Comparison of ENCODE assay signal across 20 mouse cellular contexts in genomic region chr11:77381174-77381573, GRCm38 (mm10).
"Had no signal": no experiment of that assay in that cellular context is flagged by ENCODE, and none has a peak within 500 bp of the region (broad histone marks: within the 10 kb centered on the region; RNA-seq: fewer than 3 reads in every experiment).

No protein-coding gene starts in this region.

- H3K36me3 ChIP-seq: limb, embryonic 10.5 days; limb, embryonic 13.5 days; liver, embryonic 12.5 days; liver, embryonic 15.5 days; midbrain, embryonic 10.5 days; midbrain, embryonic 13.5 days; neural tube, embryonic 13.5 days had no signal

- H3K9ac ChIP-seq: limb, embryonic 13.5 days; liver, embryonic 12.5 days; liver, embryonic 15.5 days; midbrain, embryonic 13.5 days; neural tube, embryonic 13.5 days had no signal

- DNase-seq: kidney, adult 18-20 months; kidney, adult 9 months; kidney, postnatal 25 days; layer of hippocampus, adult 9-11 months; liver; retina, postnatal 1 day; thymus, adult 18-20 months; thymus, postnatal 36 days had no signal

- H3K4me2 ChIP-seq: limb, embryonic 13.5 days; liver, embryonic 12.5 days; liver, embryonic 15.5 days; midbrain, embryonic 13.5 days; neural tube, embryonic 13.5 days had no signal

- H3K9me3 ChIP-seq: limb, embryonic 10.5 days; limb, embryonic 13.5 days; liver, embryonic 12.5 days; liver, embryonic 15.5 days; megakaryocyte, embryonic 14.5 days; midbrain, embryonic 10.5 days; midbrain, embryonic 13.5 days; neural tube, embryonic 13.5 days had no signal

- ATAC-seq: liver, embryonic 12.5 days; midbrain, embryonic 13.5 days; midbrain, embryonic 16.5 days had no signal

- H3K4me1 ChIP-seq: limb, embryonic 10.5 days; limb, embryonic 13.5 days; midbrain, embryonic 10.5 days; midbrain, embryonic 13.5 days; neural tube, embryonic 13.5 days had no signal

- H3K27ac ChIP-seq: kidney, postnatal 0 days; layer of hippocampus, adult 2 months; limb, embryonic 10.5 days; limb, embryonic 13.5 days; liver, embryonic 12.5 days; liver, embryonic 15.5 days; midbrain, embryonic 10.5 days; midbrain, embryonic 13.5 days; neural tube, embryonic 13.5 days had no signal

- H3K4me3 ChIP-seq: layer of hippocampus, adult 2 months; limb, embryonic 10.5 days; limb, embryonic 13.5 days; liver, embryonic 12.5 days; liver, embryonic 15.5 days; megakaryocyte, embryonic 14.5 days; midbrain, embryonic 10.5 days; midbrain, embryonic 13.5 days; myocyte; neural tube, embryonic 13.5 days had no signal

- H3K27me3 ChIP-seq: limb, embryonic 13.5 days; liver, embryonic 12.5 days; liver, embryonic 15.5 days; megakaryocyte, embryonic 14.5 days; midbrain, embryonic 13.5 days; neural tube, embryonic 13.5 days had no signal
